Mouse (Mus musculus) intestine, postnatal 0 days (tissue): ENCODE measurements around the gene Ankrd54. TPM values are rescaled to one million over a fixed set of nuclear protein-coding genes. Genes with fewer than 3 reads are reported as not detected.
A peak's percentile ranks its signal among the peaks of the same experiment; 100 is the strongest.

Experiments
- ATAC-seq: fragments of 200-750 bp; cut with Nextera tagmentation; 2 replicates; pipeline ENCODE4 v1.8.0; 2017; ENCODE audit warnings: mild to moderate bottlenecking, moderate TSS enrichment, moderate library complexity
- H3K27ac ChIP-seq: fragments of 300-500 bp; sonication (generic); 2 replicates; pipeline ENCODE4 v1.5.1; 2014; ENCODE audit warnings: mild to moderate bottlenecking, low read depth, low read length, moderate library complexity
- H3K27me3 ChIP-seq: fragments of 300-500 bp; sonication (generic); replicated peaks from 2 replicates; pipeline ENCODE4 v1.6.1; 2014; ENCODE audit warnings: low read length, mixed read lengths; ENCODE audit not compliant: control insufficient read depth, insufficient read depth
- H3K36me3 ChIP-seq: fragments of 300-500 bp; sonication (generic); 2 replicates; pipeline ENCODE4 v1.6.1; 2014; ENCODE audit warnings: mild to moderate bottlenecking, moderate library complexity; ENCODE audit not compliant: control insufficient read depth, insufficient read depth
- H3K4me1 ChIP-seq: fragments of 300-500 bp; sonication (generic); replicated peaks from 2 replicates; pipeline ENCODE4 v1.6.1; 2014; ENCODE audit warnings: antibody characterized with exemption, low read length, mixed read lengths; ENCODE audit not compliant: control insufficient read depth, insufficient read depth
- H3K4me2 ChIP-seq: fragments of 300-500 bp; sonication (generic); replicated peaks from 2 replicates; pipeline ENCODE4 v1.6.1; 2014; ENCODE audit warnings: low read depth, mild to moderate bottlenecking, moderate library complexity
- H3K4me3 ChIP-seq: fragments of 300-500 bp; sonication (generic); 2 replicates; pipeline ENCODE4 v1.5.1; 2014; ENCODE audit warnings: low read depth, low read length
- H3K9ac ChIP-seq: fragments of 300-500 bp; sonication (generic); 2 replicates; pipeline ENCODE4 v1.6.1; 2014; ENCODE audit warnings: mild to moderate bottlenecking, low read depth, low read length
- H3K9me3 ChIP-seq: fragments of 300-500 bp; sonication (generic); 2 replicates; pipeline ENCODE4 v1.6.1; 2016; ENCODE audit warnings: mixed run types; ENCODE audit not compliant: control insufficient read depth
- CTCF ChIP-seq: sonication (generic); IDR thresholded peaks from 2 replicates; pipeline ENCODE4 v1.5.1; 2016; ENCODE audit warnings: low read depth, mild to moderate bottlenecking, control low read depth, antibody characterized with exemption, moderate library complexity
- WGBS: fragments of 180-500 bp; shearing (Covaris S2); extraction: QIAGEN DNeasy Blood & Tissue Kit; methylation state at CpG from one replicate; pipeline ENCODE4 v1.1.7; 2014; 5-methylcytosine and 5-hydroxymethylcytosine counted together
- polyA plus RNA-seq: library from polyadenylated mRNA; unstranded; fragments of >200 nt; fragmentation: Nextera tagmentation; extraction: Ambion mirVana; gene quantifications from 2 replicates; pipeline ENCODE4 v1.2.1, GENCODE M21; 2015

Ankrd54 gene
- polyA plus RNA-seq, 1 experiment from 2014 or later, result 44.1 TPM

GRCm38 (mm10) chr15:79074446-79074845 is 11.8 kb upstream of the Ankrd54 start:
- no peak for TF ChIP-seq CTCF
- Histone ChIP-seq H3K27me3 (no peaks in the 10 kb centered on the region), H3K4me1 (0 out of 2 replicates have a peak, but pooled peaks cover 5% of the 10 kb centered on the region), H3K4me3 (peak overlapping the region; percentile 75), H3K9me3 (no peaks in the 10 kb centered on the region), H3K4me2 (peak overlapping the region; percentile 72), H3K9ac (0 out of 2 replicates have a peak overlapping the region, but pooled peaks have one; percentile 75), H3K27ac (peak overlapping the region; percentile 22; the same call in 1 of the 2 replicates), H3K36me3 (peaks cover 27% of the 10 kb centered on the region)
- ATAC-seq, result no peak
- WGBS, result 34% methylated on average over 10 of the region's 10 CpGs

- Histone ChIP-seq H3K9ac (no peak overlapping the region), H3K36me3 (peaks cover 20% of the 10 kb centered on the region), H3K27me3 (no peaks in the 10 kb centered on the region), H3K4me2 (no peak overlapping the region), H3K27ac (no peak overlapping the region), H3K9me3 (no peaks in the 10 kb centered on the region), H3K4me1 (0 out of 2 replicates have a peak, but pooled peaks cover 5% of the 10 kb centered on the region), H3K4me3 (no peak overlapping the region)
- no peak for ATAC-seq
- no peak for TF ChIP-seq CTCF
These were observed 11.1 kb upstream of the Ankrd54 start for GRCm38 (mm10) chr15:79073752-79074151.

DNA sequence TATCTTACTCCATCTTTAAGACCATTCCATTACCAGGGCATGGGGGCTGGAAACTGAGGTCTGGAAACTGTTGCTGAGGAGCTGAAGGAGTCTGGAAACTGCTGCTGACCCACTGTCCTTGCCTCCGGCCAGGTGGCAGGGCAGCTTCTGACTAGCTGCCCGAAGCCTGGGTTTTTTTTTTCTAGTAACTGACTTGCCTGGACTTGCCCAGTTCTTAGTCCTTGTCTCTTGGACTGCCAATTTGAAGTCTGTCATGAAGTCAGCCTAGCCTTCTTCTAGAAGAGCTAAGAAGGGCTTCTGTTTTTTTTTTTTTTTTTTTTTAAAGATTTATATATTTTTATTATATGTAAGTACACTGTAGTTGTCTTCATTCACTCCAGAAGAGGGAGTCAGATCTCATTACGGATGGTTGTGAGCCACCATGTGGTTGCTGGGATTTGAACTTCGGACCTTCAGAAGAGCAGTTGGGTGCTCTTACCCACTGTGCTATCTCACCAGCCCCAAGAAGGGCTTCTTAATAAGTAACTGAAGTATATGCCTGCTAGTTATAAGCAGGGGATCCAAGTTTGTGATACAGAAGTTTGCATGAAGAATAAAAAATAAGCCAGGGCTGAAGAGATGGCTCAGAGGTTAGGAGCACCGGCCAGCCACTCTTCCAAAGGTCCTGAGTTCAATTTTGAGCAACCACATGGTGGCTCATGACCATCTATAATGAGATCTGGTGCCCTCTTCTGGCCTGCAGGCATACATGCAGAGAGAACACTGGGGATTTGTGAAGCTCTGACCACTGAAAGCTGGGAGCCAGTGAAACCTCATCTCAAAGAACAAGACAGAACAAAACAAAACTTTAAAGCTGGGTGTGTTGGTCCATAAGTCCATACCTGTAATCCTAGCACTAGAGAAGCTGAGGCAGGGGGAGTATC is 8.7 kb upstream of the Ankrd54 start:
- 58% methylated on average over 5 of the region's 5 CpGs for WGBS
- no peak overlapping the region for H3K4me3 ChIP-seq
- no peaks in the 10 kb centered on the region for H3K36me3 ChIP-seq
- peak; percentile 20; the same call in 1 of the 2 replicates for ATAC-seq
- H3K9me3 ChIP-seq, result no peaks in the 10 kb centered on the region
- no peak overlapping the region; the same call in 1 of the 2 replicates for H3K27ac ChIP-seq
- no peak overlapping the region for H3K4me2 ChIP-seq
- no peak overlapping the region for H3K9ac ChIP-seq
- no peaks in the 10 kb centered on the region for H3K27me3 ChIP-seq
- TF ChIP-seq CTCF, result peak; percentile 82
- peaks cover 9% of the 10 kb centered on the region for H3K4me1 ChIP-seq

DNA sequence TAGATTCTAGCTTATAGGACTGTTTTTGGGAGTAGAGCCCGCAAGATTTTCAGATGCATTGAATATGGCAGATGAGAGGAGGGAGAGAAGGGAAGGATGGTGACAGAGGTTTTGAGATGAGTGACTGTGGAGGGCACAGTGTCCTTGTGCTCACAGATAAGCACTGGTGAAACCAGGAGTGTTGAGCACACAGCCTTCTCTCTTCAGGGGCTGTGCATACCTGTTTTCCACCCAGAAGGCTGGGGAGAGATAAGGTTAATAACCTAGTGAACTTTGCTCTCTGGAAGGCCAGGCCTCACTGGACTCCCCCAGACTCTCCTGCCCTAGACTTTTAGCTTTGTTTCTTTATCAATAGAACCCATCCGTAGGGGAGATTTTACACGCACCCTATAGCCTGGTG is 5.7 kb upstream of the Ankrd54 start:
- no peaks in the 10 kb centered on the region for H3K9me3 ChIP-seq
- ATAC-seq, result peak; percentile 58
- TF ChIP-seq CTCF, result no peak
- no peak overlapping the region for H3K9ac ChIP-seq
- H3K4me2 ChIP-seq, result peak overlapping the region; percentile 40; the same call in 1 of the 2 replicates
- H3K27ac ChIP-seq, result peak overlapping the region; percentile 72
- H3K4me3 ChIP-seq, result no peak overlapping the region
- no peaks in the 10 kb centered on the region for H3K27me3 ChIP-seq
- no peaks in the 10 kb centered on the region for H3K36me3 ChIP-seq
- peaks cover 5% of the 10 kb centered on the region for H3K4me1 ChIP-seq
- 52% methylated on average over 3 of the region's 3 CpGs for WGBS

DNA sequence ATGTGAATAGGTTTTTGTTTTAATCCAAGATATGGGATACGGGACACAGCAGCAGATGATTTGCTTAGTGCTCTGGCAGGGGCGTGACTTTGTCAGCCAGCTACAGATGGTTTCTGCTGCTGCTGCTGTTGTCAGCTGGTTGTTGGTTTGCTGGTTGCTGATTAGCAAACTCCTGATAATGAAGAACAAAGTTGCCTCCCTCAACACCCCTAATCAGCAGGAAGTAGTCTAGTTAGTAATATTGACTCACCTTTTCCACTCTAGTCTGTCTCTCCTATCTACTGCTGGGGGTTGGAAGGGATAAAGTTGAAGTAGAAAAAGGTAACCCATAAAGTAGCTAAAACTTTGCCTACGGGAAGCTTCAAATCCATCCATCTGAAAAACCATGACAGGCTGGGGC is 4.9 kb upstream of the Ankrd54 start:
- H3K27ac ChIP-seq, result peak overlapping the region; percentile 72
- 0 out of 2 replicates have a peak, but pooled peaks have one; percentile 10 for ATAC-seq
- H3K4me3 ChIP-seq, result no peak overlapping the region
- TF ChIP-seq CTCF, result no peak
- no peaks in the 10 kb centered on the region for H3K36me3 ChIP-seq
- no peaks in the 10 kb centered on the region for H3K27me3 ChIP-seq
- no peaks in the 10 kb centered on the region for H3K9me3 ChIP-seq
- H3K4me2 ChIP-seq, result peak overlapping the region; percentile 40
- H3K9ac ChIP-seq, result no peak overlapping the region
- H3K4me1 ChIP-seq, result peaks cover 5% of the 10 kb centered on the region
- 24% methylated on average over 3 of the region's 3 CpGs for WGBS

- Histone ChIP-seq H3K4me1 (peaks cover 9% of the 10 kb centered on the region), H3K27me3 (no peaks in the 10 kb centered on the region), H3K9me3 (no peaks in the 10 kb centered on the region), H3K4me3 (no peak overlapping the region), H3K4me2 (no peak overlapping the region), H3K9ac (no peak overlapping the region), H3K27ac (no peak overlapping the region), H3K36me3 (no peaks in the 10 kb centered on the region)
- ATAC-seq, result no peak
- 53% methylated on average over 2 of the region's 2 CpGs for WGBS
- TF ChIP-seq CTCF, result no peak
These were observed 3.6 kb upstream of the Ankrd54 start for GRCm38 (mm10) chr15:79066276-79066675.
